8 mouse cellular contexts compared by ENCODE assay signal in genomic region chr11:78032809-78033195, GRCm38 (mm10). TPM values are rescaled to one million over a fixed set of nuclear protein-coding genes. Genes with fewer than 3 reads are reported as not detected.
DNase-seq lines count a peak whose midpoint lies in the region; ATAC-seq and TF ChIP-seq lines count a peak whose summit lies in the region.

No protein-coding gene starts in this region.

- peaks cover 28% of the 10 kb centered on the region for H3K36me3 ChIP-seq in kidney, embryonic 14.5 days (ENCODE audit: control insufficient read depth, insufficient read depth, low read length)
- peaks cover 42% of the 10 kb centered on the region for H3K36me3 ChIP-seq in hindbrain, embryonic 13.5 days
- peaks cover 29% of the 10 kb centered on the region for H3K36me3 ChIP-seq in midbrain, embryonic 12.5 days

- no peaks in the 10 kb centered on the region for H3K27me3 ChIP-seq in kidney, embryonic 14.5 days (ENCODE audit: control insufficient read depth, insufficient read depth, low read length)
- no peaks in the 10 kb centered on the region for H3K27me3 ChIP-seq in hindbrain, embryonic 13.5 days
- H3K27me3 ChIP-seq in midbrain, embryonic 12.5 days, result no peaks in the 10 kb centered on the region

- ATAC-seq in kidney, embryonic 14.5 days (ENCODE audit: low FRiP score, low TSS enrichment), result no peak
- ATAC-seq in hindbrain, embryonic 13.5 days (ENCODE audit: low FRiP score), result no peak
- ATAC-seq in midbrain, embryonic 12.5 days (ENCODE audit: low FRiP score, low read depth), result no peak
- no peak for ATAC-seq in erythroid progenitor cell, adult 5-6 weeks (replicated peaks; ENCODE audit: low FRiP score, poor library complexity, severe bottlenecking)

- no peak for DNase-seq in kidney, adult 18-20 months
- no peak for DNase-seq in cerebellum, adult 8-10 months
- DNase-seq in thymus, postnatal 25 days, result no peak

- peaks cover 18% of the 10 kb centered on the region for H3K4me1 ChIP-seq in kidney, embryonic 14.5 days (ENCODE audit: control insufficient read depth, insufficient read depth, low read length)
- H3K4me1 ChIP-seq in bone marrow macrophage, adult 2 months (ENCODE audit: control insufficient read depth, insufficient read depth, low read length), result peaks cover 32% of the 10 kb centered on the region
- peaks cover 43% of the 10 kb centered on the region for H3K4me1 ChIP-seq in hindbrain, embryonic 13.5 days (replicated peaks)
- H3K4me1 ChIP-seq in midbrain, embryonic 12.5 days, result peaks cover 21% of the 10 kb centered on the region

- no peak overlapping the region for H3K27ac ChIP-seq in kidney, embryonic 14.5 days (ENCODE audit: low read depth, low read length)
- no peak overlapping the region for H3K27ac ChIP-seq in bone marrow macrophage, adult 2 months (ENCODE audit: insufficient read depth, low read depth, low read length)
- H3K27ac ChIP-seq in hindbrain, embryonic 13.5 days, result peak overlapping the region; percentile 97
- peak overlapping the region; percentile 94 for H3K27ac ChIP-seq in midbrain, embryonic 12.5 days (replicated peaks)

- peak overlapping the region; percentile 79 for H3K9ac ChIP-seq in kidney, embryonic 14.5 days (ENCODE audit: low read depth, low read length)
- H3K9ac ChIP-seq in hindbrain, embryonic 13.5 days, result peak overlapping the region; percentile 92
- H3K9ac ChIP-seq in midbrain, embryonic 12.5 days (replicated peaks), result peak overlapping the region; percentile 80

- TF ChIP-seq POLR2A in bone marrow macrophage, adult 2 months (IDR thresholded peaks at IDR 0.05; ENCODE audit: borderline replicate concordance, low read depth, low read length), result no peak

- no peak for TF ChIP-seq CTCF in bone marrow macrophage, adult 2 months (IDR thresholded peaks at IDR 0.05; ENCODE audit: low read depth, low read length)

- H3K9me3 ChIP-seq in kidney, embryonic 14.5 days (ENCODE audit: control insufficient read depth, low read length), result no peaks in the 10 kb centered on the region
- no peaks in the 10 kb centered on the region for H3K9me3 ChIP-seq in hindbrain, embryonic 13.5 days
- H3K9me3 ChIP-seq in midbrain, embryonic 12.5 days, result no peaks in the 10 kb centered on the region

- H3K4me2 ChIP-seq in kidney, embryonic 14.5 days (replicated peaks; ENCODE audit: low read depth, low read length), result peak overlapping the region; percentile 86
- peak overlapping the region; percentile 68 for H3K4me2 ChIP-seq in hindbrain, embryonic 13.5 days
- peak overlapping the region; percentile 86 for H3K4me2 ChIP-seq in midbrain, embryonic 12.5 days (replicated peaks)

- H3K4me3 ChIP-seq in kidney, embryonic 14.5 days (ENCODE audit: low read length), result peak overlapping the region; percentile 62
- H3K4me3 ChIP-seq in bone marrow macrophage, adult 2 months (ENCODE audit: insufficient read depth, low read length), result peak overlapping the region; percentile 71
- H3K4me3 ChIP-seq in hindbrain, embryonic 13.5 days, result peak overlapping the region; percentile 75
- H3K4me3 ChIP-seq in midbrain, embryonic 12.5 days, result peak overlapping the region; percentile 68

- WGBS in kidney, embryonic 14.5 days, result 11% methylated on average over 5 of the region's 5 CpGs
- WGBS in hindbrain, embryonic 13.5 days, result 10% methylated on average over 5 of the region's 5 CpGs
- 7% methylated on average over 5 of the region's 5 CpGs for WGBS in midbrain, embryonic 12.5 days

RNA-seq across cellular contexts. Expression of gene Dhrs13, which starts 0.7 kb away (rescaled TPM):
- 20.3 and 20.4 TPM in 2 replicates for polyA plus RNA-seq in kidney, embryonic 14.5 days (2014; fragmentation: Nextera tagmentation; extraction: Ambion mirVana)
- 2.8 and 3.5 TPM in 2 replicates for polyA plus RNA-seq in bone marrow macrophage, adult 2 months (2012; ENCODE audit: insufficient read depth, insufficient read length, missing spikeins)
- 37.1 and 39.3 TPM in 2 replicates for polyA plus RNA-seq in hindbrain, embryonic 13.5 days (2015; fragmentation: Nextera tagmentation; extraction: Ambion mirVana)
- 21.9 and 23.1 TPM in 2 replicates for polyA plus RNA-seq in midbrain, embryonic 12.5 days (2016; fragmentation: Nextera tagmentation; extraction: Ambion mirVana)
- 10.1 and 10.8 TPM in 2 replicates for total RNA-seq in erythroid progenitor cell, adult 5-6 weeks (2015; ENCODE audit: low replicate concordance)
- total RNA-seq in erythroid progenitor cell, adult 5-6 weeks (2017; ENCODE audit: low replicate concordance), result 7.1 and 10.8 TPM in 2 replicates

RNA-seq across cellular contexts. Expression of gene Flot2, which starts 4.9 kb away (rescaled TPM):
- 25.6 and 45.7 TPM in 2 replicates for polyA plus RNA-seq in kidney, embryonic 14.5 days (2014; fragmentation: Nextera tagmentation; extraction: Ambion mirVana)
- 59.0 and 64.0 TPM in 2 replicates for polyA plus RNA-seq in bone marrow macrophage, adult 2 months (2012; ENCODE audit: insufficient read depth, insufficient read length, missing spikeins)
- 80.5 and 86.4 TPM in 2 replicates for polyA plus RNA-seq in hindbrain, embryonic 13.5 days (2015; fragmentation: Nextera tagmentation; extraction: Ambion mirVana)
- polyA plus RNA-seq in midbrain, embryonic 12.5 days (2016; fragmentation: Nextera tagmentation; extraction: Ambion mirVana), result 64.8 and 67.0 TPM in 2 replicates
- 15.1 and 24.7 TPM in 2 replicates for total RNA-seq in erythroid progenitor cell, adult 5-6 weeks (2015; ENCODE audit: low replicate concordance)
- 13.1 and 17.6 TPM in 2 replicates for total RNA-seq in erythroid progenitor cell, adult 5-6 weeks (2017; ENCODE audit: low replicate concordance)

RNA-seq across cellular contexts. Expression of gene Eral1, which starts 47.4 kb away (rescaled TPM):
- 35.2 and 40.1 TPM in 2 replicates for polyA plus RNA-seq in kidney, embryonic 14.5 days (2014; fragmentation: Nextera tagmentation; extraction: Ambion mirVana)
- polyA plus RNA-seq in bone marrow macrophage, adult 2 months (2012; ENCODE audit: insufficient read depth, insufficient read length, missing spikeins), result 18.4 and 19.5 TPM in 2 replicates
- 31.5 and 32.0 TPM in 2 replicates for polyA plus RNA-seq in hindbrain, embryonic 13.5 days (2015; fragmentation: Nextera tagmentation; extraction: Ambion mirVana)
- polyA plus RNA-seq in midbrain, embryonic 12.5 days (2016; fragmentation: Nextera tagmentation; extraction: Ambion mirVana), result 33.4 and 33.6 TPM in 2 replicates
- total RNA-seq in erythroid progenitor cell, adult 5-6 weeks (2015; ENCODE audit: low replicate concordance), result 4.0 and 5.0 TPM in 2 replicates
- total RNA-seq in erythroid progenitor cell, adult 5-6 weeks (2017; ENCODE audit: low replicate concordance), result 3.6 and 6.7 TPM in 2 replicates

RNA-seq across cellular contexts. Expression of gene Phf12, which starts 50.2 kb away (rescaled TPM):
- polyA plus RNA-seq in kidney, embryonic 14.5 days (2014; fragmentation: Nextera tagmentation; extraction: Ambion mirVana), result 16.1 and 22.6 TPM in 2 replicates
- polyA plus RNA-seq in bone marrow macrophage, adult 2 months (2012; ENCODE audit: insufficient read depth, insufficient read length, missing spikeins), result 42.5 and 47.8 TPM in 2 replicates
- polyA plus RNA-seq in hindbrain, embryonic 13.5 days (2015; fragmentation: Nextera tagmentation; extraction: Ambion mirVana), result 18.9 and 21.2 TPM in 2 replicates
- polyA plus RNA-seq in midbrain, embryonic 12.5 days (2016; fragmentation: Nextera tagmentation; extraction: Ambion mirVana), result 30.8 and 31.0 TPM in 2 replicates
- 45.7 and 92.3 TPM in 2 replicates for total RNA-seq in erythroid progenitor cell, adult 5-6 weeks (2015; ENCODE audit: low replicate concordance)
- total RNA-seq in erythroid progenitor cell, adult 5-6 weeks (2017; ENCODE audit: low replicate concordance), result 27.2 and 39.9 TPM in 2 replicates

Comparison
In these comparisons a context has a peak if more than half of its experiments do, and no peak if none do; other contexts are left out.
1. H3K27ac ChIP-seq: peak in hindbrain, embryonic 13.5 days (single experiment) and midbrain, embryonic 12.5 days (single experiment); none in kidney, embryonic 14.5 days (single experiment) and bone marrow macrophage, adult 2 months (single experiment).
2. Peak in every context shown above with its lines, with median percentiles within 50 percentile points of each other: H3K4me2 ChIP-seq, H3K4me3 ChIP-seq and H3K9ac ChIP-seq.